Mouse (Mus musculus): ENCODE measurements around the gene Plppr2. TPM values are rescaled to one million over a fixed set of nuclear protein-coding genes. Genes with fewer than 3 reads are reported as not detected.

The Plppr2 gene
- total RNA-seq (2021), result 100 to 1,000 TPM; 203 to 219 TPM

GRCm38 (mm10) chr9:21936692-21937570, at the start of gene Plppr2:
Plppr2 (plus strand) TSS chr9:21937033.
- intact Hi-C loops (cut with DNase I), result no loop called here
- DNase-seq (ENCODE audit: low spot score in 2 of 2), result peak; percentile 95 to 99

GRCm38 (mm10) chr9:21889229-21889628, 47.6 kb upstream of the Plppr2 start:
- no peak for DNase-seq (ENCODE audit: low spot score in 2 of 2)
- intact Hi-C loops (cut with DNase I), result no loop called here

GRCm38 (mm10) chr9:21901223-21901820, 35.5 kb upstream of the Plppr2 start:
- intact Hi-C loops (cut with DNase I), result no loop called here
- peak; percentile 63 to 81 for DNase-seq (ENCODE audit: low spot score in 2 of 2)

GRCm38 (mm10) chr9:21904031-21904430, 32.8 kb upstream of the Plppr2 start:
- DNase-seq (ENCODE audit: low spot score in 2 of 2), result no peak
- intact Hi-C loops (cut with DNase I), result no loop called here

- DNase-seq (ENCODE audit: low spot score in 2 of 2), result no peak
- intact Hi-C loops (cut with DNase I), result no loop called here
Observed at GRCm38 (mm10) chr9:21908216-21908615, 28.6 kb upstream of the Plppr2 start.

- DNase-seq (ENCODE audit: low spot score in 2 of 2), result no peak
- intact Hi-C loops (cut with DNase I), result no loop called here
Observed at GRCm38 (mm10) chr9:21909474-21910223, 27.2 kb upstream of the Plppr2 start.

GRCm38 (mm10) chr9:21916851-21917492, 19.9 kb upstream of the Plppr2 start:
- DNase-seq (ENCODE audit: low spot score in 2 of 2), result peak in 1 of 2 experiments; percentile 43
- intact Hi-C loops (cut with DNase I), result loop anchor here (5.0 kb wide), 2 partner anchors 145 to 300 kb away; partner anchors contain the start of gene Smarca4

GRCm38 (mm10) chr9:21917493-21918034, 19.3 kb upstream of the Plppr2 start:
- intact Hi-C loops (cut with DNase I), result loop anchor here (5.0 kb wide), 2 partner anchors 145 to 300 kb away; partner anchors contain the start of gene Smarca4
- DNase-seq (ENCODE audit: low spot score in 2 of 2), result peak; percentile 68 to 89

- peak; percentile 91 to 92 for DNase-seq (ENCODE audit: low spot score in 2 of 2)
- intact Hi-C loops (cut with DNase I), result loop anchor here (5.0 kb wide), 2 partner anchors 144 to 301 kb away; partner anchors contain the start of gene Smarca4
Observed at GRCm38 (mm10) chr9:21918035-21918592, 18.7 kb upstream of the Plppr2 start, which contains the start of gene Rab3d. Rab3d (minus strand) TSS chr9:21918192.

GRCm38 (mm10) chr9:21918692-21919384, 18.0 kb upstream of the Plppr2 start:
- peak in 1 of 2 experiments; percentile 69 for DNase-seq (ENCODE audit: low spot score in 2 of 2)
- intact Hi-C loops (cut with DNase I), result loop anchor here (5.0 kb wide), 2 partner anchors 143 to 302 kb away; partner anchors contain the start of gene Smarca4

- DNase-seq (ENCODE audit: low spot score in 2 of 2), result no peak
- intact Hi-C loops (cut with DNase I), result no loop called here
Observed at GRCm38 (mm10) chr9:21923036-21923435, 13.8 kb upstream of the Plppr2 start.

GRCm38 (mm10) chr9:21923490-21924098, 13.2 kb upstream of the Plppr2 start:
- intact Hi-C loops (cut with DNase I), result no loop called here
- DNase-seq (ENCODE audit: low spot score in 2 of 2), result no peak

- peak in 1 of 2 experiments; percentile 38 for DNase-seq (ENCODE audit: low spot score in 2 of 2)
- intact Hi-C loops (cut with DNase I), result no loop called here
Observed at GRCm38 (mm10) chr9:21924099-21924493, 12.7 kb upstream of the Plppr2 start.

GRCm38 (mm10) chr9:21925034-21925433, 11.8 kb upstream of the Plppr2 start:
- intact Hi-C loops (cut with DNase I), result no loop called here
- DNase-seq (ENCODE audit: low spot score in 2 of 2), result no peak

GRCm38 (mm10) chr9:21925506-21925905, 11.3 kb upstream of the Plppr2 start:
- intact Hi-C loops (cut with DNase I), result no loop called here
- no peak for DNase-seq (ENCODE audit: low spot score in 2 of 2)

GRCm38 (mm10) chr9:21926155-21926554, 10.7 kb upstream of the Plppr2 start:
- intact Hi-C loops (cut with DNase I), result no loop called here

GRCm38 (mm10) chr9:21926784-21927183, 10.0 kb upstream of the Plppr2 start:
- no peak for DNase-seq (ENCODE audit: low spot score in 2 of 2)
- intact Hi-C loops (cut with DNase I), result no loop called here

More at GRCm38 (mm10) chr9:21926155-21926554, 10.7 kb upstream of the Plppr2 start:
- DNase-seq (ENCODE audit: low spot score in 2 of 2), result no peak

All from left cerebral cortex, postnatal 25 days (tissue).